Mouse (Mus musculus): ENCODE results near the gene Tmem199. TPM values are rescaled to one million over a fixed set of nuclear protein-coding genes. Genes with fewer than 3 reads are reported as not detected.

Gene Tmem199
- polyA plus RNA-seq, 1 experiment from 2014 or later = 45.9 TPM

DNA sequence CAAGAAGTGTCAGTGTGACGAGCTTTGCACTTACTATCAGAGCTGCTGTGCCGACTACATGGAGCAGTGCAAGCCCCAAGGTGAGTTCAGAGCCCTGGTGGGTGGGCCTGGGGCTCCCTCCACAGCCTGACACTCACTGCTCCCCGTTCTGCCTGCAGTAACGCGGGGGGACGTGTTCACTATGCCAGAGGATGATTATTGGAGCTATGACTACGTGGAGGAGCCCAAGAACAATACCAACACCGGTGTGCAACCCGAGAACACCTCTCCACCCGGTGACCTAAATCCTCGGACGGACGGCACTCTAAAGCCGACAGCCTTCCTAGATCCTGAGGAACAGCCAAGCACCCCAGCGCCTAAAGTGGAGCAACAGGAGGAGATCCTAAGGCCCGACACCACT is 12.4 kb downstream of the Tmem199 start:
- H3K9me3 ChIP-seq = no peaks in the 10 kb centered on the region
- no peak for ATAC-seq (ENCODE audit: low FRiP score, low read depth)
- H3K27me3 ChIP-seq = peaks cover 63% of the 10 kb centered on the region
- 54% methylated on average over 16 of the region's 16 CpGs for WGBS
- no peaks in the 10 kb centered on the region for H3K36me3 ChIP-seq
- H3K27ac ChIP-seq = no peak overlapping the region
- H3K4me3 ChIP-seq = no peak overlapping the region
- H3K9ac ChIP-seq = no peak overlapping the region
- peaks cover 13% of the 10 kb centered on the region for H3K4me1 ChIP-seq
- H3K4me2 ChIP-seq (replicated peaks) = no peak overlapping the region

GRCm38 (mm10) chr11:78499004-78499403 is 13.0 kb downstream of the Tmem199 start, which contains the start of gene Vtn:
TSS of gene Vtn (plus strand) at chr11:78499091.
- H3K9ac ChIP-seq = peak within 1 kb of the TSS; percentile 63
- H3K4me3 ChIP-seq = peak within 1 kb of the TSS; percentile 61
- H3K9me3 ChIP-seq = no peaks in the 10 kb centered on the region
- ATAC-seq (ENCODE audit: low FRiP score, low read depth) = no peak
- 66% methylated on average over 7 of the region's 7 CpGs for WGBS
- no peaks in the 10 kb centered on the region for H3K36me3 ChIP-seq
- no peak within 1 kb of the TSS; the same call in 1 of the 2 replicates for H3K27ac ChIP-seq
- H3K27me3 ChIP-seq = peaks cover 69% of the 10 kb centered on the region
- H3K4me1 ChIP-seq = peaks cover 13% of the 10 kb centered on the region
- H3K4me2 ChIP-seq (replicated peaks) = peak within 1 kb of the TSS; percentile 99

GRCm38 (mm10) chr11:78497544-78498522 is 14.1 kb downstream of the Tmem199 start, which contains the start of gene Sarm1:
TSS of gene Sarm1 (minus strand) at chr11:78497754.
- peak; percentile 97 for ATAC-seq (ENCODE audit: low FRiP score, low read depth)
- no peaks in the 10 kb centered on the region for H3K9me3 ChIP-seq
- H3K27me3 ChIP-seq = peaks cover 73% of the 10 kb centered on the region
- 4% methylated on average over 36 of the region's 36 CpGs for WGBS
- H3K36me3 ChIP-seq = no peaks in the 10 kb centered on the region
- peak within 1 kb of the TSS; percentile 63 for H3K9ac ChIP-seq
- no peak within 1 kb of the TSS; the same call in 1 of the 2 replicates for H3K27ac ChIP-seq
- H3K4me1 ChIP-seq = peaks cover 13% of the 10 kb centered on the region
- peak within 1 kb of the TSS; percentile 61 for H3K4me3 ChIP-seq
- H3K4me2 ChIP-seq (replicated peaks) = peak within 1 kb of the TSS; percentile 99

- H3K27me3 ChIP-seq = peaks cover 78% of the 10 kb centered on the region
These were observed 14.9 kb downstream of the Tmem199 start for GRCm38 (mm10) chr11:78497071-78497541.

GRCm38 (mm10) chr11:78495904-78496303 is 16.1 kb downstream of the Tmem199 start:
- no peak overlapping the region for H3K9ac ChIP-seq
- no peaks in the 10 kb centered on the region for H3K9me3 ChIP-seq
- H3K4me2 ChIP-seq (replicated peaks) = no peak overlapping the region
- H3K4me1 ChIP-seq = peaks cover 16% of the 10 kb centered on the region
- H3K36me3 ChIP-seq = no peaks in the 10 kb centered on the region
- peaks cover 80% of the 10 kb centered on the region for H3K27me3 ChIP-seq
- H3K27ac ChIP-seq = no peak overlapping the region
- ATAC-seq (ENCODE audit: low FRiP score, low read depth) = no peak
- whole genome bisulfite sequencing = 4% methylated on average over 6 of the region's 6 CpGs
- no peak overlapping the region for H3K4me3 ChIP-seq

More at GRCm38 (mm10) chr11:78497071-78497541, 14.9 kb downstream of the Tmem199 start:
- H3K9ac ChIP-seq = peak overlapping the region; percentile 63
- no peaks in the 10 kb centered on the region for H3K9me3 ChIP-seq
- H3K4me1 ChIP-seq = peaks cover 13% of the 10 kb centered on the region
- no peak overlapping the region for H3K27ac ChIP-seq
- 1% methylated on average over 38 of the region's 44 CpGs for WGBS
- ATAC-seq (ENCODE audit: low FRiP score, low read depth) = peak; percentile 57
- peak overlapping the region; percentile 99 for H3K4me2 ChIP-seq (replicated peaks)
- no peaks in the 10 kb centered on the region for H3K36me3 ChIP-seq
- peak overlapping the region; percentile 61 for H3K4me3 ChIP-seq

- Histone ChIP-seq H3K9ac (0 out of 2 replicates have a peak overlapping the region, but pooled peaks have one; percentile 8), H3K27me3 (peaks cover 89% of the 10 kb centered on the region), H3K4me3 (peak overlapping the region; percentile 20), H3K4me1 (peaks cover 8% of the 10 kb centered on the region), H3K4me2 (replicated peaks) (peak overlapping the region; percentile 58), H3K27ac (no peak overlapping the region), H3K36me3 (no peaks in the 10 kb centered on the region), H3K9me3 (no peaks in the 10 kb centered on the region)
- no peak for ATAC-seq (ENCODE audit: low FRiP score, low read depth)
- 10% methylated on average over 48 of the region's 48 CpGs for WGBS
These were observed 21.2 kb downstream of the Tmem199 start for GRCm38 (mm10) chr11:78490781-78491241.

GRCm38 (mm10) chr11:78488168-78488567 is 23.8 kb downstream of the Tmem199 start:
- WGBS = 2% methylated on average over 8 of the region's 8 CpGs
- H3K27me3 ChIP-seq = peaks cover 87% of the 10 kb centered on the region
- ATAC-seq (ENCODE audit: low FRiP score, low read depth) = no peak
- H3K36me3 ChIP-seq = no peaks in the 10 kb centered on the region
- no peak overlapping the region for H3K9ac ChIP-seq
- H3K9me3 ChIP-seq = no peaks in the 10 kb centered on the region
- H3K4me3 ChIP-seq = no peak overlapping the region
- peaks cover 8% of the 10 kb centered on the region for H3K4me1 ChIP-seq
- no peak overlapping the region for H3K27ac ChIP-seq
- no peak overlapping the region for H3K4me2 ChIP-seq (replicated peaks)

- H3K4me3 ChIP-seq = no peak overlapping the region
- 56% methylated on average over 7 of the region's 7 CpGs for WGBS
- no peak overlapping the region for H3K27ac ChIP-seq
- H3K4me2 ChIP-seq (replicated peaks) = no peak overlapping the region
- H3K27me3 ChIP-seq = peaks cover 64% of the 10 kb centered on the region
- ATAC-seq (ENCODE audit: low FRiP score, low read depth) = no peak
- H3K36me3 ChIP-seq = no peaks in the 10 kb centered on the region
- H3K9me3 ChIP-seq = no peaks in the 10 kb centered on the region
- H3K4me1 ChIP-seq = no peaks in the 10 kb centered on the region
- H3K9ac ChIP-seq = no peak overlapping the region
These were observed 28.3 kb downstream of the Tmem199 start for GRCm38 (mm10) chr11:78483639-78484038.

DNA sequence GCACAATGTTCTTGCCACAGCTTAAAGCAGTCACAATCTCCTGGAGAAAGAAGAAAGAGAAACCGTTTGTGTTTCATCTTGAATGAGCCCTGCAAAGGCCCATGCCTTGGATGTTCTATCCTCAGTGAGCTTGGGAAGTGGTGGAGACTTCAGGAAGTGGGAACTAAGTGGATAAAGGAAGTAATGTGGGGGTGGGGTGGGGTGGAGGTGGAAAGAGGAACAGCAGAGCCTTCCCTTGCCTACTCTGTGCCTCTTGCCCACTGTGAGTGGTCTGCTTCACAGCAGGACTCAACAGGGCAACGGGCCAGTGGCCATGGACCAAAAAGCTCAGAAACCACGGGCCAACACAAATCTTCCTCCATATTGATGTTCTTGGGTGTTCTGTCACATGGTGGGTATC is 36.7 kb downstream of the Tmem199 start:
- H3K4me1 ChIP-seq = no peaks in the 10 kb centered on the region
- H3K27ac ChIP-seq = no peak overlapping the region
- H3K9ac ChIP-seq = no peak overlapping the region
- no peak for ATAC-seq (ENCODE audit: low FRiP score, low read depth)
- no peak overlapping the region for H3K4me3 ChIP-seq
- H3K9me3 ChIP-seq = no peaks in the 10 kb centered on the region
- no peak overlapping the region for H3K4me2 ChIP-seq (replicated peaks)
- 78% methylated on average over 3 of the region's 3 CpGs for WGBS
- H3K27me3 ChIP-seq = no peaks in the 10 kb centered on the region
- H3K36me3 ChIP-seq = peaks cover 10% of the 10 kb centered on the region

GRCm38 (mm10) chr11:78471326-78472103 is 40.5 kb downstream of the Tmem199 start:
- peaks cover 15% of the 10 kb centered on the region for H3K36me3 ChIP-seq
- H3K9ac ChIP-seq = no peak overlapping the region
- 89% methylated on average over 10 of the region's 10 CpGs for WGBS
- H3K4me1 ChIP-seq = peaks cover 11% of the 10 kb centered on the region
- H3K27me3 ChIP-seq = no peaks in the 10 kb centered on the region
- H3K4me3 ChIP-seq = no peak overlapping the region
- H3K9me3 ChIP-seq = no peaks in the 10 kb centered on the region
- no peak overlapping the region for H3K4me2 ChIP-seq (replicated peaks)
- H3K27ac ChIP-seq = no peak overlapping the region
- no peak for ATAC-seq (ENCODE audit: low FRiP score, low read depth)

- no peaks in the 10 kb centered on the region for H3K9me3 ChIP-seq
- peaks cover 26% of the 10 kb centered on the region for H3K4me1 ChIP-seq
- no peak overlapping the region for H3K27ac ChIP-seq
- H3K4me2 ChIP-seq (replicated peaks) = no peak overlapping the region
- H3K4me3 ChIP-seq = no peak overlapping the region
- H3K9ac ChIP-seq = no peak overlapping the region
- ATAC-seq (ENCODE audit: low FRiP score, low read depth) = no peak
- H3K27me3 ChIP-seq = no peaks in the 10 kb centered on the region
- WGBS = 42% methylated on average over 3 of the region's 3 CpGs
- peaks cover 15% of the 10 kb centered on the region for H3K36me3 ChIP-seq
These were observed 44.0 kb downstream of the Tmem199 start for GRCm38 (mm10) chr11:78467932-78468331.

Data from limb, embryonic 13.5 days (tissue).